Mouse (Mus musculus) liver, embryonic 15.5 days (tissue): ENCODE results near the gene Gm49416. TPM values are rescaled to one million over a fixed set of nuclear protein-coding genes. Genes with fewer than 3 reads are reported as not detected.
"Not testable (repeated sequence)": the region's sequence is repeated elsewhere in the genome, so short reads cannot be mapped to it uniquely, and the experiment has no call there.

Experiments used
- ATAC-seq: fragments of 200-750 bp; cut with Nextera tagmentation; 2 replicates; pipeline ENCODE4 v1.8.0; 2017; ENCODE audit warnings: moderate number of reproducible peaks, mild to moderate bottlenecking, moderate library complexity; ENCODE audit not compliant: insufficient read depth
- H3K27ac ChIP-seq: fragments of 300-500 bp; sonication (generic); replicated peaks from 2 replicates; pipeline ENCODE4 v1.5.1; 2015; ENCODE audit warnings: mild to moderate bottlenecking, inconsistent platforms
- H3K27me3 ChIP-seq: fragments of 300-500 bp; sonication (generic); 2 replicates; pipeline ENCODE4 v1.6.1; 2015; ENCODE audit warnings: mild to moderate bottlenecking, inconsistent platforms
- H3K36me3 ChIP-seq: fragments of 300-500 bp; sonication (generic); replicated peaks from 2 replicates; pipeline ENCODE4 v1.6.1; 2015; ENCODE audit warnings: moderate library complexity, mild to moderate bottlenecking, inconsistent platforms
- H3K4me1 ChIP-seq: fragments of 300-500 bp; sonication (generic); replicated peaks from 2 replicates; pipeline ENCODE4 v1.6.1; 2015; ENCODE audit warnings: inconsistent platforms
- H3K4me2 ChIP-seq: fragments of 300-500 bp; sonication (generic); 2 replicates; pipeline ENCODE4 v1.6.1; 2015; ENCODE audit warnings: moderate library complexity, mild to moderate bottlenecking, inconsistent platforms
- H3K4me3 ChIP-seq: fragments of 300-500 bp; sonication (generic); replicated peaks from 2 replicates; pipeline ENCODE4 v1.5.1; 2015; ENCODE audit warnings: mild to moderate bottlenecking, inconsistent platforms
- H3K9ac ChIP-seq: fragments of 300-500 bp; sonication (generic); 2 replicates; pipeline ENCODE4 v1.6.1; 2015; ENCODE audit warnings: moderate library complexity, mild to moderate bottlenecking, inconsistent platforms
- H3K9me3 ChIP-seq: fragments of 300-500 bp; sonication (generic); replicated peaks from 2 replicates; pipeline ENCODE4 v1.6.1; 2016; ENCODE audit warnings: inconsistent platforms
- WGBS: fragments of 180-500 bp; shearing (Covaris S2); methylation state at CpG from one replicate; pipeline ENCODE4 v1.1.7; 2015; ENCODE audit warnings: mixed read lengths; ENCODE audit not compliant: insufficient replicate concordance; 5-methylcytosine and 5-hydroxymethylcytosine counted together
- polyA plus RNA-seq: library from polyadenylated mRNA; unstranded; fragments of >200 nt; fragmentation: Nextera tagmentation; extraction: Ambion mirVana; gene quantifications from 2 replicates; pipeline ENCODE4 v1.2.1, GENCODE M21; 2015

Gm49416 gene
- polyA plus RNA-seq, 1 experiment from 2014 or later, result 0.29 TPM

DNA sequence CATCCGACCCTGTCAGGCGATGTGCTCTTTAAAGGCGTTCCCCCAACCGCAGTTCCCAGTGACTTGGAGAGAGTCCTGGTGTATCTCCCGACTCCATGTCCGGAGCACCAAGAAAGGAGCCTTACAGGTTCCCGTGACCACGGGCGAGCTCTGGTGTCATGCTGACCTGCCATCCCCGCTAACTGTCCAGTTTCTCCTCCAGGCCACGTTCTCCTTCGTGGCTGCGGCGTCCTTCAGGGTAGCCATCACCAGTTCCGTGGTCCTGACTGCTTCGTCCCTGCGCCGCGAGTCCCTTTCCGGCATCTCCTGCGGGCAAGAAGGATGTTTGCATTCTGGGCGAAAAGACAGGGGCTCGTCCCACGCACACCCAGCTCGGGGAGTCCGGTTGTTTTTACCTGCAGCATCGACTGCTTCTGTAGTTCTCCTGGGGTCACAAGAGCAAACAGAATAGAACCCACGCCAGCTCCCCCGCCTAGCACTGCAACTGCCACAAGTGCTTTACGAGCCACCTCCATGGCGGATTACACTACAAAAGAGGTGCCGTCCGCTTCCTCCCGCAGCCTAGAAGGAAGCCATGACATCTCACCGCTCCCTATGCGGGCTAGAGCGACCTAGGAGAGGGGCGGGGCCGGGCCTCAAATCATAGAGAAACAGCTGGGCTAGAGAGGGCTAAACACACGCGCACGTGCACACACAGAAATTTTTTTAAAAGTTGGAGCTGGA is 8.3 kb upstream of the Gm49416 start, which contains the start of gene Uqcc3:
Gene Uqcc3, minus strand, starts transcription at position 613 of the 723 bp plus-strand sequence.
- Histone ChIP-seq H3K9me3 (no peaks in the 10 kb centered on the region), H3K36me3 (peaks cover 20% of the 10 kb centered on the region), H3K4me3 (peak within 1 kb of the TSS; percentile 83), H3K9ac (peak within 1 kb of the TSS; percentile 95), H3K27ac (peak within 1 kb of the TSS; percentile 76), H3K4me2 (peak within 1 kb of the TSS; percentile 93), H3K4me1 (peaks cover 18% of the 10 kb centered on the region), H3K27me3 (no peaks in the 10 kb centered on the region)
- WGBS, result under 1% methylated on average over 42 of the region's 42 CpGs
- ATAC-seq, result peak; percentile 94

DNA sequence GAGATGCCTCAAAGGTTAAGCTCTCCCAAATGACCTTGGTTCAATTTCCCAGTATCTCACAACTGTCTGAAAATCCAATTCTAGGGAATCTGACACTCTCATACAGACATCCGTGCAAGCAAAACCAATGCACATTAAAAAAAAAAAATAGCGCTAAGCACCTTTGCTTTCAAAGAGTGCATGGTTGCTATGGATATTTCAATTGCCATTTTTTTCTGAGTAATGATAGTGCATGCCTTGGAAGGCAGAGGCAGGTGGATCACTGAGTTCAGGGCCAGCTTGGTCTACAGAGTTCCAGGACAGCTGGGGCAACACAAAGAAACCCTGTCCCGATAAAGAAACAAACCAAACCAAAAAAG is 7.7 kb upstream of the Gm49416 start:
- no peak for ATAC-seq
- Histone ChIP-seq H3K4me2 (peak overlapping the region; percentile 93), H3K27ac (no peak overlapping the region), H3K4me1 (peaks cover 18% of the 10 kb centered on the region), H3K27me3 (no peaks in the 10 kb centered on the region), H3K4me3 (peak overlapping the region; percentile 83), H3K9ac (peak overlapping the region; percentile 95; the same call in 1 of the 2 replicates), H3K9me3 (no peaks in the 10 kb centered on the region), H3K36me3 (peaks cover 15% of the 10 kb centered on the region)
- 7% methylated on average over 3 of the region's 3 CpGs for WGBS

DNA sequence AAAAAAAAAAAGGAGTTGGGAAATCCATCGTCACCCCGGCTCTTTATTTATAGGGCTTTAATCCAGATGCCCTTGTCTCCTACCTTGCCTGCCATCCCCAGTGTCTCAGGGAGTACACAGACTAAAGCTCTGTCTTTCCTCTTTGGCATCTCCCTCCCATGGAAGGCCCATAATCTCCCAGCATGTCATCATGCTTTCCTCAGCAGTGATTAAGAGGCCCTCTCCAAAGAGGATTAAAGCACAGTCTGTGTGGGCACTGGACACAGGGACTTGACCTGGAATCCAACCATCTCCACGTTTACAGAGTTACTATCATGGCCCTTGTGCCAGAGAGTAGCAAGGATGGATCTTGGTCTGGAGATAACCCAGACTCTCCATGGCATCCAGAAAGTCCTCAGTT is 5.1 kb upstream of the Gm49416 start, which contains the start of the genes Lbhd1 and Gm49403:
Gene Lbhd1, plus strand, starts transcription at position 117 of the 400 bp plus-strand sequence.
Gene Gm49403, plus strand, starts transcription at position 315 of the 400 bp plus-strand sequence.
- 65% methylated on average over 3 of the region's 3 CpGs for WGBS
- H3K4me3 ChIP-seq, result no peak within 1 kb of the TSS

DNA sequence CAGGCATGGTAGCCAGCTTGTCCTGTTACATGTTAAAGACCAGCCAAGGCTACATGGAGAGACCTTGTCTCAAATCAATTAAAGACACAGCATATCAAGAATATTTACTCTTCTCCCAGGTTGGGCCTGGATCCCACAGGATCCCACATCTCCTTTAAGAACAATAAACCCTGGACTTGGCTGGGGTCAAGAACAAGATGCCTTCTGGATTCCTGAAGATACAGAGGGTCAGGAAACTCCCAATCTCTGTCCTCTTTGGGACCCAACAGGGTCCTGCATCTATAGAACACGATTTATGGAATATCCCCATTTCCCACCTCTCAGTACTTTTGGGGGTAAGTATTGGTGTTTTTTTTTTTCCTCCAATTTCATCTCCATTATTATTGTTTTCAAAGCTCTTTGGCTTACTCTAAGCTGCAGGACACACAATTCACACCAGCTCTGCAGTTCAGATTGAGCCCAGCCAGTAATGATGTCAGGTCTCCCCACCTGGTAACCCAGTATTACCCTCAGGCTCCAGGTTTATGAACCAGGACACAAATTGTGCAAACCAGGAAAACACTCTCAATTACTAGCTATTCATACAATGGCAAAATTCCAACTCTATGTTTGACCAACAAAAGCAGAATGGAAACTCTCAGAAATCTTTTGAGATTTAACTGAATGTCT is 1.7 kb upstream of the Gm49416 start:
- WGBS, result 25% methylated on average over 1 of the region's 1 CpGs
- ATAC-seq, result no peak
- Histone ChIP-seq H3K27me3 (no peaks in the 10 kb centered on the region), H3K9ac (peak overlapping the region; percentile 81; the same call in 1 of the 2 replicates), H3K9me3 (no peaks in the 10 kb centered on the region), H3K4me2 (peak overlapping the region; percentile 78), H3K27ac (peak overlapping the region; percentile 75; the same call in 1 of the 2 replicates), H3K36me3 (peaks cover 20% of the 10 kb centered on the region), H3K4me3 (peak overlapping the region; percentile 76), H3K4me1 (peaks cover 40% of the 10 kb centered on the region)

More for the DNA sequence above, 5.1 kb upstream of the Gm49416 start, which contains the start of the genes Lbhd1 and Gm49403:
- Histone ChIP-seq H3K27me3 (no peaks in the 10 kb centered on the region), H3K27ac (no peak within 1 kb of the TSS), H3K36me3 (peaks cover 3% of the 10 kb centered on the region; the same call in 1 of the 2 replicates), H3K9me3 (no peaks in the 10 kb centered on the region), H3K4me1 (peaks cover 34% of the 10 kb centered on the region), H3K9ac (no peak within 1 kb of the TSS), H3K4me2 (no peak within 1 kb of the TSS)
- ATAC-seq, result no peak

DNA sequence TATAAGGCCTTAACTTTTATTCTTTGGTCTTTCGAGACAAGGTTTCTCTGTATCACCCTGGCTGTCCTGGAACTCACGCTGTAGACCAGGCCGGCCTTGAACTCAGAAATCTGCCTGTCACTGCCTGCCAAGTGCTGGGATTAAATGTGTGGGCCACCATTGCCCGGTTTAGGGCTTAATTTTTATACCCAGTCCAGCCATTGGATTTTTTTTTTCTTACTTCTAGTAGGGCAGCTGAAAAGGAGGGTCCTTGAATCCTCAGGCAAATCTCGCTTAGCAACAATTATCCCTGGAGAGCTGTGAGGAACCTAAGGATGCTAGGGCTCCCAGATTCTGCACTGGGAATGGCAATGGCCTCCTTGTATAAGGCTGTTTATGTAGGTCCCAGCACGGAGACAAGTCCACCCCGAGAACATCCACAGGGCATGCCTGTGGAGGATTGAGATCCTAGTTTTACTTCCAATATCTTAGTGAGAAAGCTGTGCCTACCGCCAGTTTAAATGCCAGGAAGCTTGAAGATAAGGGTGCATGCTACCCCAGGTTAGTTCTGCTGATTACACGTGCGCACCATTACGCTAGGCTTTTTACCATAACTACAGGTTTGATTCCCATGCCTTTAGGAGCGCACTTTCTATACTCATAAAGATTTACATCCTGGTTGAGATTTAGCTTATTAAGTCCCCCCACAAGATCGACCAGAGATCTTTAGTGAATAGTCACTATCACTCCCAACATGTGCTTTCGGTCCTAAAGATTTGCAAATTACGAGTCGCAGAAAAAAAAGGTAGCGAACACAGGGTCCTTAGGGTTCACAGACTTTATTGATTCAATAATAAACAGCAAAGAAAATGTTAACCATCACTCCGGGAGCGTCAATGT is 902 bp upstream of the Gm49416 start:
- no peaks in the 10 kb centered on the region for H3K9me3 ChIP-seq
- no peak for ATAC-seq
- H3K4me2 ChIP-seq, result peak overlapping the region; percentile 78
- H3K27me3 ChIP-seq, result no peaks in the 10 kb centered on the region
- 9% methylated on average over 19 of the region's 19 CpGs for WGBS
- H3K27ac ChIP-seq, result peak overlapping the region; percentile 75
- peak overlapping the region; percentile 76 for H3K4me3 ChIP-seq
- H3K9ac ChIP-seq, result peak overlapping the region; percentile 81
- peaks cover 20% of the 10 kb centered on the region for H3K36me3 ChIP-seq
- peaks cover 46% of the 10 kb centered on the region for H3K4me1 ChIP-seq

DNA sequence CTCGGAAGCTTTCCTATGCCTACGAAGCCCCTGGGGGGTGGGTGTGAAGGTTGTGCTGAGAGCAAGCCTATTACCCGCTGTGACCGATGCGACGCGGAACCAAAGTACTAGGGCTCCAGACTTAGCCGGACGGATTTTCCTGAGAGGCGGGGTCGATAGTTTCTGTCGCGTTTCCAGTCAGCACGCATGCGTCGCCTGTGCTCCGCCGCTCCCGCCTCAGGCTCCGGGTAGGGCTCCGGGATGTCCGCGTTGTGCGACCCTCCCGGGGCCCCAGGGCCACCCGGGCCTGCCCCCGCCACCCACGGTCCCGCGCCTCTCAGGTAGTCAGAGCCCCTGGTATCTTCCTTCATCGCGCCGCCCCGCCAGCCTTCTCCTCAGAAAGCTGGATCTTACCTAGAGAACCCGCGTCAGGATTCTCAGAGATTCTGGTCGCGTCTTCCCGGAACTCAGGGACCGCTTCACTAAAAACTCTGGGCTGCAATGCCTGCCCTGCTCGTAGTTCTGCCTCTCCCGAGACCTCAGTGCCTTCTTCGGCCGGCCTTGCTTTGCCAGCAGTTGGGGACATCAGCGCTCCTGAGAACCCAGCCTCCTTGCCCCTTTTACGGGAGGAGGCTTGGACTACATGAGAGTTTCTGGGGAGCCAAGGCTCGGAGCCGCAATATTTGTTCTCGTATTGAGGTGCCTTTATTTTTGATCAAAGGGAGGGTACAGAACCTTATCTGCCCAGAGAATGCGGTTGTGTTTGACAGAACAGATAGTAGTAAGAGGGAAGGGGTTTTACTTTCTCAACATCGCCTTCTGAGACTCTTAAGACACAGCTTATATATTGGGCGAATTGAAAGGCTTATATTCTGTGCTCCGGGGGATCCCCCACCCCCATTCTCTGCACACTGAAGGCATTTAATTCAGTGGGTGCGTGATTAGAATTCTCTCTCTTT is 4.4 kb downstream of the Gm49416 start, which contains the start of gene Ints5:
Gene Ints5, plus strand, starts transcription at position 177 of the 938 bp plus-strand sequence.
- 1% methylated on average over 54 of the region's 54 CpGs for WGBS
- peaks cover 71% of the 10 kb centered on the region for H3K4me1 ChIP-seq
- peak within 1 kb of the TSS; percentile 78 for H3K4me2 ChIP-seq
- peak; percentile 45 for ATAC-seq
- H3K27me3 ChIP-seq, result no peaks in the 10 kb centered on the region
- H3K36me3 ChIP-seq, result peaks cover 48% of the 10 kb centered on the region
- H3K27ac ChIP-seq, result peak within 1 kb of the TSS; percentile 93
- H3K4me3 ChIP-seq, result peak within 1 kb of the TSS; percentile 95
- H3K9ac ChIP-seq, result peak within 1 kb of the TSS; percentile 96
- H3K9me3 ChIP-seq, result no peaks in the 10 kb centered on the region

DNA sequence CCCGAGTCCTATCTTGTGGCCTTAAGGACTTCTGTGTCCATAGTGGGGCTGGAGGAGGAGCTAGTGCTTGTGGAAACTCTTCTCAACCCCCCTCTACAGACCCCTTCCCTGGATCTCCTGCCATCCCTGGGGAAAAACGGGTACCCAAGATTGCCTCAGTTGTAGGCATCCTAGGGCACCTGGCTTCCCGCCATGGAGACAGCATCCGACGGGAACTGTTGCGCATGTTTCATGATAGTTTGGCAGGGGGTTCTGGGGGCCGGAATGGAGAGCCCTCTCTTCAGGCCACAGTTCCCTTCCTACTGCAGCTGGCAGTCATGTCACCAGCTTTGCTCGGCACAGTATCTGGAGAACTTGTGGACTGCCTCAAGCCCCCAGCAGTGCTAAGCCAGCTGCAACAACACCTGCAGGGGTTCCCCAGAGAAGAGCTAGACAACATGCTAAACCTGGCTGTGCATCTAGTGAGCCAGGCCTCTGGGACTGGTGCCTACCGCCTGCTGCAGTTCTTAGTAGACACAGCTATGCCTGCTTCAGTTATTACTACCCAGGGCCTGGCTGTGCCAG is 6.8 kb downstream of the Gm49416 start:
- 0 out of 2 replicates have a peak overlapping the region, but pooled peaks have one; percentile 20 for H3K27ac ChIP-seq
- WGBS, result 85% methylated on average over 9 of the region's 9 CpGs

DNA sequence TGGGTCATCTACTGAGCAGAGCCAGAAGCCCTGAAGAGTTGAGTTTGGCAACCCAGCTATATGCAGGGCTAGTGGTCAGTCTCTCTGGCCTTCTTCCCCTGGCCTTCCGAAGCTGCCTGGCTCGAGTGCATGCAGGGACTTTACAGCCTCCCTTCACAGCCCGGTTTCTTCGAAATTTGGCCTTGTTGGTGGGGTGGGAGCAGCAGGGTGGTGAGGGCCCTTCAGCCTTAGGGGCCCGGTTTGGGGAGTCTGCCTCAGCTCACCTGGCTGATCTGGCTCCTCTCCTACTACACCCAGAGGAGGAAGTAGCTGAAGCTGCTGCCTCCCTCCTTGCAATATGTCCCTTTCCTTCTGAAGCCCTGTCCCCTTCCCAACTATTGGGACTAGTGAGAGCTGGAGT is 7.5 kb downstream of the Gm49416 start:
- not testable (repeated sequence) for H3K4me3 ChIP-seq, ATAC-seq, H3K9ac ChIP-seq, H3K9me3 ChIP-seq, H3K27me3 ChIP-seq
- peak overlapping the region; percentile 90 for H3K27ac ChIP-seq
- H3K36me3 ChIP-seq, result peaks cover 36% of the 10 kb centered on the region
- H3K4me1 ChIP-seq, result peaks cover 76% of the 10 kb centered on the region
- peak overlapping the region; percentile 20; the same call in 1 of the 2 replicates for H3K4me2 ChIP-seq
- 71% methylated on average over 5 of the region's 5 CpGs for WGBS

More for the DNA sequence above, 6.8 kb downstream of the Gm49416 start:
- H3K9me3 ChIP-seq, result no peaks in the 10 kb centered on the region
- H3K27me3 ChIP-seq, result no peaks in the 10 kb centered on the region
- no peak overlapping the region for H3K4me3 ChIP-seq
- H3K4me2 ChIP-seq, result peak overlapping the region; percentile 20
- no peak overlapping the region for H3K9ac ChIP-seq
- peaks cover 74% of the 10 kb centered on the region for H3K4me1 ChIP-seq
- H3K36me3 ChIP-seq, result peaks cover 40% of the 10 kb centered on the region
- no peak for ATAC-seq

DNA sequence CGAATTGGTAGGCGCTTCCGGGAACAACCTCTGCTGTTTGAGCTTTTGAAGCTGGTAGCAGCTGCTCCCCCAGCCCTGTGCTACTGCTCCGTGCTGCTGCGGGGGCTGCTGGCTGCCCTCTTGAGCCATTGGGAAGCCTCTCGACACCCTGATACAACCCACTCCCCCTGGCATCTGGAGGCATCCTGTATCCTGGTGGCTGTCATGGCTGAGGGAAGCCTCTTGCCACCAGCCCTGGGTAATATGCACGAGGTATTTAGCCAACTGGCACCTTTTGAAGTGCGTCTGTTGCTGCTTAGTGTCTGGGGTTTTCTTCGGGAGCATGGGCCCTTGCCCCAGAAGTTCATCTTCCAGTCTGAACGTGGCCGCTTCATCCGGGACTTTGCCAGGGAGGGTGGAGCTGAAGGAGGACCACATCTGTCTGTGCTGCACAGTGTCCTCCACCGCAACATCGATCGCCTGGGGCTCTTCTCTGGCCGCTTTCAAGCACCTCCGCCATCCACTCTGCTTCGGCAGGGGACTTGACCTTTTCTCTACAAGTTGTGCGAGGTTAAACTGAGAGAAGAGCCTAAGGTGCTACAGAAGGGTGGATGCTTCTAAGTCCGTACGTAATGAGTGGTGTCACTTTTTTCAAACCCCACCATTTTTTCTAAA is 8.6 kb downstream of the Gm49416 start:
- H3K9me3 ChIP-seq, H3K27me3 ChIP-seq: not testable (repeated sequence)
- peak; percentile 33 for ATAC-seq
- Histone ChIP-seq H3K4me3 (peak overlapping the region; percentile 86), H3K4me1 (peaks cover 70% of the 10 kb centered on the region), H3K36me3 (peaks cover 43% of the 10 kb centered on the region), H3K9ac (peak overlapping the region; percentile 91), H3K27ac (peak overlapping the region; percentile 90), H3K4me2 (peak overlapping the region; percentile 81)
- WGBS, result 40% methylated on average over 21 of the region's 21 CpGs
